Mouse (Mus musculus): ENCODE measurements around the gene Gm11437. TPM values are rescaled to one million over a fixed set of nuclear protein-coding genes. Genes with fewer than 3 reads are reported as not detected.

Gene Gm11437
- polyA plus RNA-seq, 1 experiment from 2014 or later = not detected

DNA sequence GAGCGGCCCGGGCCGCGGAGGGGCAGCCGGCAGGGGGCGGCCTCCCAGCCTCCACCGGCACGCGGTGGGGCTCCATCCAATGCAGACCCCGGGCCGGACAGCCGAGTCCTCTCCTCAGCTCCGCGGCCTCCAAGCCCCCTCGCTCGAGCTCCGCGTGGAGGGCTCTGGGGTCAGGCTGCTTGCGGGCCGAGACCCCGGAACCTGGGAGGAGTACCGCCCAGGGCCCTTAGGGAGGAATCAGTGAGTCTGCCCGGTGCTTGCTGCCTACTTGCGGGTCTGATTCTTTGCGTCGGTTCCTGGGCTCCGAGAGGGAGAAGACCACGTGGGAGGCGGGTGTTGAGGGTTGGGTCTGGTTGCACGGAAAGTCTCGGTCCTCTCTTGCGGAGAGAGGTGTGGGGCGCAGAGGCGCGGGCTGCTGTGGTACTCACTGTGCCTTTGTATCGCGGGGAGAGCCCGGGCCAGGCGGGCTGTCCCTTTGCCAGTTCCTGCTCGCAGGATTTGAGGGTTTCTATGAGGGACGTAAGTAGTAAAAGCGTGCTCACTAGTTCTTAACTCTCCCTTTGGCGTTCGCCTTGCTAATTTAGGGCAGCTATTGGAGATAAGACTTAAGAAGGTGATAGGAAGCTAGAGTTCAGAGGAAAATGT, 12.8 kb upstream of the Gm11437 start:
- Histone ChIP-seq H3K4me2 (ENCODE audit: low read depth, low read length) (peak overlapping the region; percentile 85), H3K27me3 (ENCODE audit: control insufficient read depth, insufficient read depth, low read length) (0 out of 2 replicates have a peak, but pooled peaks cover 2% of the 10 kb centered on the region), H3K36me3 (ENCODE audit: control insufficient read depth, insufficient read depth) (no peaks in the 10 kb centered on the region), H3K9ac (ENCODE audit: low read length) (peak overlapping the region; percentile 80), H3K4me3 (ENCODE audit: low read length) (peak overlapping the region; percentile 85), H3K9me3 (replicated peaks; ENCODE audit: control insufficient read depth, low read length) (no peaks in the 10 kb centered on the region), H3K4me1 (ENCODE audit: control insufficient read depth, insufficient read depth, low read length) (peaks cover 13% of the 10 kb centered on the region), H3K27ac (ENCODE audit: low read length) (peak overlapping the region; percentile 85)
- ATAC-seq (replicated peaks; ENCODE audit: extremely low read depth, insufficient read depth, low FRiP score) = peak; percentile 70
- WGBS = under 1% methylated on average over 43 of the region's 44 CpGs

- ATAC-seq (replicated peaks; ENCODE audit: extremely low read depth, insufficient read depth, low FRiP score) = peak; percentile 98
- Histone ChIP-seq H3K4me2 (ENCODE audit: low read depth, low read length) (peak overlapping the region; percentile 85), H3K36me3 (ENCODE audit: control insufficient read depth, insufficient read depth) (no peaks in the 10 kb centered on the region), H3K4me3 (ENCODE audit: low read length) (peak overlapping the region; percentile 85), H3K9me3 (replicated peaks; ENCODE audit: control insufficient read depth, low read length) (no peaks in the 10 kb centered on the region), H3K27ac (ENCODE audit: low read length) (peak overlapping the region; percentile 85), H3K4me1 (ENCODE audit: control insufficient read depth, insufficient read depth, low read length) (peaks cover 13% of the 10 kb centered on the region), H3K27me3 (ENCODE audit: control insufficient read depth, insufficient read depth, low read length) (0 out of 2 replicates have a peak, but pooled peaks cover 2% of the 10 kb centered on the region), H3K9ac (ENCODE audit: low read length) (peak overlapping the region; percentile 80)
- WGBS = under 1% methylated on average over 41 of the region's 85 CpGs
Observed at GRCm38 (mm10) chr11:84179226-84179953, 12.1 kb upstream of the Gm11437 start.

DNA sequence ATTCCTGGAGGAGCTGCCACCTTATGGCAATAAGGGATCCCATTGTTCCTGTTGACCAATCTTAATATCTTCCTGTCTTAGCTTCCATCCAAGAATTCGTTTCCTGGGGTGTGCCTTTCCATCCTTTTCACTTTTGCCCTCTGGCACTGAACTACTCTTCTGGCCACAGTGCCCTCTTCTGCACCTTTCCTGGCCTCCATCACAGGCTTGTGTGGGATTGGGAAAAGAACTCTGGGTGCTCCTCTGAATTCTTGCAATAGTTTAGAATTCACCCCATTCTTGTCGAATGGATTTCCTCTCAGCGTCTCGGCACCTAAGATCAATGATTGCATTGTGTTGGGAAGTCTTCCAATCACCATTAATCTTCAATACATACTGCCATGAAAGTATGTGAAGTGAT, 11.3 kb upstream of the Gm11437 start:
- H3K36me3 ChIP-seq (ENCODE audit: control insufficient read depth, insufficient read depth) = no peaks in the 10 kb centered on the region
- 47% methylated on average over 4 of the region's 4 CpGs for WGBS
- peak overlapping the region; percentile 85 for H3K4me3 ChIP-seq (ENCODE audit: low read length)
- H3K4me1 ChIP-seq (ENCODE audit: control insufficient read depth, insufficient read depth, low read length) = peaks cover 13% of the 10 kb centered on the region
- H3K9ac ChIP-seq (ENCODE audit: low read length) = no peak overlapping the region
- no peaks in the 10 kb centered on the region for H3K9me3 ChIP-seq (replicated peaks; ENCODE audit: control insufficient read depth, low read length)
- no peak overlapping the region for H3K27ac ChIP-seq (ENCODE audit: low read length)
- H3K4me2 ChIP-seq (ENCODE audit: low read depth, low read length) = peak overlapping the region; percentile 85
- H3K27me3 ChIP-seq (ENCODE audit: control insufficient read depth, insufficient read depth, low read length) = 0 out of 2 replicates have a peak, but pooled peaks cover 2% of the 10 kb centered on the region
- ATAC-seq (replicated peaks; ENCODE audit: extremely low read depth, insufficient read depth, low FRiP score) = no peak

DNA sequence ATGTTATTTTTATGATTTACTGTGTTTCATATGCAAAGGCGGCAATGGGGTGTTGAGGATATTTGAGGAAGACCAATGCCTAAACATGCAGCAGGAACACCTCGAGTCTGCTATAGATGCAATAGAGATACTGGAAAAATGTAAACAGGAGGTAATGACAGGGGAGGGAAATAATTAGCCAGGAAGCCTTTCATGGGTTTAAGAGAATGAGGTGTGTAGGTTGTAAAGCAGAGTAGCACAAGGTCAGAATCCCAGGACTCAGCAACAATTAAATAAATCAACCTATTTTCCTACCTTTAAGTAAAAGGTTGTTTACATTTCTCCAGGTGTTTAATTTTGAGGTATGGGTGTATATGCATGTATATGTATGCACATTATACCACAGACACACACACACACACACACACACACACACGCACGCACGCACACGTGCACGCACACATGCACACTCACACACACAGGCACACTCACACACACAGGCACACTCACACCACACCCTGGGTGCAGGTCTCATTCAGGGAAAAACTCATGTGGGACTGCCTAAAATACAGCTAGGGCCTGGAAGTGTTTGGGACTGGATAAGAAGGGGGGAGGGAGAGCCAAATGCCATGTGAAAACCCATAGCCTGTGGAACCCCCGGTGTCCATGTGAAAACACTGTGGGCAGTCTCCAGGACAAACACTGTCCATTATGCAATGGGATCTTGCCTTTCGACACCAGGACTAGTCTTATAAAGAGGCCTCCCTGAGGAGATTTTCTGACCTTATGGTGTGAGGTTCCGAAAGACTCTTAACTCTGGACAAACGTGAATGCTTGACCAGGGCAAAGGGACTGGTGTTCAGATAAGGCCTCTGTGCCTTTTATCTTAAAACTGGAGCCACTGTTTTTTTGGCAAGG, 5.5 kb upstream of the Gm11437 start:
- 63% methylated on average over 11 of the region's 11 CpGs for WGBS
- peaks cover 2% of the 10 kb centered on the region; the same call in 1 of the 2 replicates for H3K4me1 ChIP-seq (ENCODE audit: control insufficient read depth, insufficient read depth, low read length)
- H3K27ac ChIP-seq (ENCODE audit: low read length) = no peak overlapping the region
- ATAC-seq (replicated peaks; ENCODE audit: extremely low read depth, insufficient read depth, low FRiP score) = no peak
- no peaks in the 10 kb centered on the region for H3K36me3 ChIP-seq (ENCODE audit: control insufficient read depth, insufficient read depth)
- no peak overlapping the region for H3K4me2 ChIP-seq (ENCODE audit: low read depth, low read length)
- no peaks in the 10 kb centered on the region for H3K9me3 ChIP-seq (replicated peaks; ENCODE audit: control insufficient read depth, low read length)
- H3K9ac ChIP-seq (ENCODE audit: low read length) = no peak overlapping the region
- no peaks in the 10 kb centered on the region for H3K27me3 ChIP-seq (ENCODE audit: control insufficient read depth, insufficient read depth, low read length)
- H3K4me3 ChIP-seq (ENCODE audit: low read length) = no peak overlapping the region

- no peaks in the 10 kb centered on the region for H3K9me3 ChIP-seq (replicated peaks; ENCODE audit: control insufficient read depth, low read length)
- H3K4me1 ChIP-seq (ENCODE audit: control insufficient read depth, insufficient read depth, low read length) = peaks cover 2% of the 10 kb centered on the region; the same call in 1 of the 2 replicates
- no peak overlapping the region for H3K4me3 ChIP-seq (ENCODE audit: low read length)
- H3K4me2 ChIP-seq (ENCODE audit: low read depth, low read length) = peak overlapping the region; percentile 50
- H3K9ac ChIP-seq (ENCODE audit: low read length) = peak overlapping the region; percentile 52; the same call in 1 of the 2 replicates
- 17% methylated on average over 7 of the region's 7 CpGs for WGBS
- H3K36me3 ChIP-seq (ENCODE audit: control insufficient read depth, insufficient read depth) = no peaks in the 10 kb centered on the region
- no peak for ATAC-seq (replicated peaks; ENCODE audit: extremely low read depth, insufficient read depth, low FRiP score)
- no peak overlapping the region for H3K27ac ChIP-seq (ENCODE audit: low read length)
- H3K27me3 ChIP-seq (ENCODE audit: control insufficient read depth, insufficient read depth, low read length) = no peaks in the 10 kb centered on the region
Observed at GRCm38 (mm10) chr11:84168701-84169288, 1.5 kb upstream of the Gm11437 start.

DNA sequence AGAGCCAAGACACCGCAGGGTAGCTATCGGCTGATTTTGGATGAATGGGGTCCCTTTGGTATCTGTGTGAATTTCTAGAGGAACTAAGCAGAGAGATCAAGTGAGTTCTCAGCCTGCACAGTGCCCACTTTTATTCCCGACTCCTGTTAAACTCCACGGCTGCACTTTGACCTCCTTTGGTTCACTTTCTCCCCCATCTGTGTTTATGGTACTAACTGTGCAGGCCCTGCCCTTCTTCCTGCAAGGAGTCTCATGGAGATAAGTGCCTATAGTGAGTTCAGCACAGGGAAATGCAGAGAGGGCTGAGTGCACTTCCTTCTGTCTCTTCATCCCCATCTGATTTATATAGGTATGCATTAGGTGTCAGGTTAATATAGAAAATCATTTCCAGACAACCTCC, 2.7 kb downstream of the Gm11437 start:
- Histone ChIP-seq H3K36me3 (ENCODE audit: control insufficient read depth, insufficient read depth) (no peaks in the 10 kb centered on the region), H3K9me3 (replicated peaks; ENCODE audit: control insufficient read depth, low read length) (no peaks in the 10 kb centered on the region), H3K4me3 (ENCODE audit: low read length) (no peak overlapping the region), H3K4me2 (ENCODE audit: low read depth, low read length) (no peak overlapping the region), H3K9ac (ENCODE audit: low read length) (no peak overlapping the region), H3K4me1 (ENCODE audit: control insufficient read depth, insufficient read depth, low read length) (peaks cover 2% of the 10 kb centered on the region; the same call in 1 of the 2 replicates), H3K27ac (ENCODE audit: low read length) (no peak overlapping the region), H3K27me3 (ENCODE audit: control insufficient read depth, insufficient read depth, low read length) (no peaks in the 10 kb centered on the region)
- ATAC-seq (replicated peaks; ENCODE audit: extremely low read depth, insufficient read depth, low FRiP score) = no peak
- 60% methylated on average over 4 of the region's 4 CpGs for WGBS

DNA sequence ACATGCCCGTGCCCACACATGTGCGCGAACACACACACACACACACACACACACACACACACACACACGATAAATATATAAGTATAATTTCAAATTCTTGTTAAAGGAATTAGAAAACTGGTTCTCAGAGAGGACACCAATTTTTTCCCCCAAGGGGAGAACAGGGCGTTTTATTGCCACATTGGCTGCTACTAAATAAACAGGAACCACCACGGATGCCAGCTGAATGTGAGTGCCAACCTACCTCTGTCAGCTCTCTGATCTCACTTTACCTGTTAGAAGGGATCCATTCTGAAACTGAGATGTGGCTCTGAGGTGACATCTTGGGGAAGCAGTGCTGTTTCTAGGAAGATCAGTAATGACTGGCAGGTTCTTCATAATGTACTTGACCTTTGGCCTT, 3.2 kb downstream of the Gm11437 start:
- no peaks in the 10 kb centered on the region for H3K9me3 ChIP-seq (replicated peaks; ENCODE audit: control insufficient read depth, low read length)
- 83% methylated on average over 6 of the region's 6 CpGs for WGBS
- peaks cover 2% of the 10 kb centered on the region; the same call in 1 of the 2 replicates for H3K4me1 ChIP-seq (ENCODE audit: control insufficient read depth, insufficient read depth, low read length)
- H3K27ac ChIP-seq (ENCODE audit: low read length) = no peak overlapping the region
- no peak overlapping the region for H3K4me2 ChIP-seq (ENCODE audit: low read depth, low read length)
- no peak for ATAC-seq (replicated peaks; ENCODE audit: extremely low read depth, insufficient read depth, low FRiP score)
- H3K27me3 ChIP-seq (ENCODE audit: control insufficient read depth, insufficient read depth, low read length) = no peaks in the 10 kb centered on the region
- no peaks in the 10 kb centered on the region for H3K36me3 ChIP-seq (ENCODE audit: control insufficient read depth, insufficient read depth)
- H3K4me3 ChIP-seq (ENCODE audit: low read length) = no peak overlapping the region
- H3K9ac ChIP-seq (ENCODE audit: low read length) = no peak overlapping the region

DNA sequence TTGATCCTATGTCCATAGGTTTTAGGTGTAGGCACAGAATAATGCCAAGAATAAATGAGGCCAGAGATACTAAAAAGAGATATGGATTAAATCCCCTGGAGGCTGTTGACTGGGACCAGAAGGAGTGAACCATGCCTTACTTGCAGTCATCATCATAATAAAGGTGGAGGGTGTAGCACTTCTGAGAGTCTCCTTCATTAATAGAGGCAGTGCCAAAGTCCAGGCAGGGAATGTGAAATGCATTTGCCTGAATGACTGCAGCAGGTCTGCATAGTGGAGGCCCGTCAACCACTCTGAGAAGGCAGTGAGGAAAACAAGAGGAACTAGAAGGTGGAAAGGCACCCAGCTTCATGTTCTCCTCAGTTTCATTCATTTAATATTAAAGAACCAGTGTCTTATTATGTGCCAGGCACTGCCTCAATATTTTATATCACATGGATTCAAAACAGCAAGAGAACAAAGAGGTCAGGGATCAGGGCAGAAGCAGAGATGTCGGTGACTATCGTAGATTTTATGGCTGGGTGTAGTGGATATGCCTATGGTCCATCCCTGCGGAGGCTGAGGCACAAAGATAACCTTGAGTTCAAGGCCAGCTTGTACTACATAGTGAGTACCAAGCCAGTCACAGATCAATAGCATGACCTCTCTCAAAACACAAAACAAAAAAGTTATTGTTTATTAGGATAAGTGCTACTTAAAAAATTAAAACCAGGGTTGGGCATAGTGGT, 10.6 kb downstream of the Gm11437 start:
- Histone ChIP-seq H3K27ac (ENCODE audit: low read length) (no peak overlapping the region), H3K4me3 (ENCODE audit: low read length) (no peak overlapping the region), H3K4me2 (ENCODE audit: low read depth, low read length) (no peak overlapping the region), H3K9ac (ENCODE audit: low read length) (no peak overlapping the region), H3K27me3 (ENCODE audit: control insufficient read depth, insufficient read depth, low read length) (no peaks in the 10 kb centered on the region), H3K4me1 (ENCODE audit: control insufficient read depth, insufficient read depth, low read length) (no peaks in the 10 kb centered on the region), H3K36me3 (ENCODE audit: control insufficient read depth, insufficient read depth) (no peaks in the 10 kb centered on the region), H3K9me3 (replicated peaks; ENCODE audit: control insufficient read depth, low read length) (no peaks in the 10 kb centered on the region)
- WGBS = 85% methylated on average over 4 of the region's 4 CpGs
- ATAC-seq (replicated peaks; ENCODE audit: extremely low read depth, insufficient read depth, low FRiP score) = no peak
